Mouse (Mus musculus) heart, embryonic 16.5 days (tissue): ENCODE results near the gene Il9. TPM values are rescaled to one million over a fixed set of nuclear protein-coding genes. Genes with fewer than 3 reads are reported as not detected.

Experiments used
- ATAC-seq: fragments of 200-750 bp; cut with Nextera tagmentation; replicated peaks from 2 replicates; pipeline ENCODE4 v1.8.0; 2017; ENCODE audit warnings: moderate number of reproducible peaks; ENCODE audit not compliant: insufficient read depth, low FRiP score; ENCODE audit errors: extremely low read depth
- H3K27ac ChIP-seq: fragments of 300-500 bp; sonication (generic); 2 replicates; pipeline ENCODE4 v1.5.1; 2014; ENCODE audit warnings: mild to moderate bottlenecking, low read length, control low read depth, moderate library complexity
- H3K27me3 ChIP-seq: fragments of 300-500 bp; sonication (generic); 2 replicates; pipeline ENCODE4 v1.6.1; 2014; ENCODE audit warnings: low read length, mixed read lengths; ENCODE audit not compliant: control insufficient read depth, insufficient read depth
- H3K36me3 ChIP-seq: fragments of 300-500 bp; sonication (generic); 2 replicates; pipeline ENCODE4 v1.6.1; 2014; ENCODE audit not compliant: control insufficient read depth, insufficient read depth
- H3K4me1 ChIP-seq: fragments of 300-500 bp; sonication (generic); 2 replicates; pipeline ENCODE4 v1.6.1; 2014; ENCODE audit warnings: low read length, mixed read lengths; ENCODE audit not compliant: control insufficient read depth, insufficient read depth
- H3K4me2 ChIP-seq: fragments of 300-500 bp; sonication (generic); 2 replicates; pipeline ENCODE4 v1.6.1; 2014; ENCODE audit warnings: low read depth, mild to moderate bottlenecking, control low read depth, low read length
- H3K4me3 ChIP-seq: fragments of 300-500 bp; sonication (generic); 2 replicates; pipeline ENCODE4 v1.5.1; 2014; ENCODE audit warnings: mild to moderate bottlenecking, control low read depth, low read length
- H3K9ac ChIP-seq: fragments of 300-500 bp; sonication (generic); 2 replicates; pipeline ENCODE4 v1.6.1; 2014; ENCODE audit warnings: low read length, control low read depth
- H3K9me3 ChIP-seq: fragments of 300-500 bp; sonication (generic); replicated peaks from 2 replicates; pipeline ENCODE4 v1.6.1; 2016; ENCODE audit warnings: low read length; ENCODE audit not compliant: control insufficient read depth
- WGBS: fragments of 180-500 bp; shearing (Covaris S2); extraction: QIAGEN DNeasy Blood & Tissue Kit; methylation state at CpG from one replicate; pipeline ENCODE4 v1.1.7; 2014; 5-methylcytosine and 5-hydroxymethylcytosine counted together
- polyA plus RNA-seq: library from polyadenylated mRNA; unstranded; fragments of >200 nt; fragmentation: Nextera tagmentation; extraction: Ambion mirVana; gene quantifications from 2 replicates; pipeline ENCODE4 v1.2.1, GENCODE M21; 2015

The Il9 gene
- polyA plus RNA-seq, 1 experiment from 2014 or later, result not detected

DNA sequence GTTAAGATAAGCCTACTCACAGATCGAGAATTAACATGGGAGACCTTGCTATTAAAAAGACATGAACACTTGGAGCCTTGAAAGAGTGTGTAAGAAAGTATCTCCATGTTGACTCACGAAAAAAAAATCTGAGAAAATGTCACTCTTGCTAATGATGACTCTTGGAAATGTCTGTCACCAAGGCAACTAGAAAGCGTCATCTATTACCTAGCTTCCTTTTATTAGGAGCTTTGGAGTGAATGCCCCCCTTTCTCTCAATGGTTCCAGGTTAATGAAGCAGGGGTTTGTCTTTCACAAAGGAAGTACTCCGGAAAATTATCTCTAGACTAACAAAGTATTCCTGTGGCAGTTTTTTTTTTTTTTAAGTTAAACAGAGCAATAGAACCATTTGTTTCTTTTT, 34.3 kb upstream of the Il9 start:
- Histone ChIP-seq H3K9ac (no peak overlapping the region), H3K4me3 (no peak overlapping the region), H3K9me3 (0 out of 2 replicates have a peak, but pooled peaks cover 2% of the 10 kb centered on the region), H3K4me2 (no peak overlapping the region), H3K27me3 (no peaks in the 10 kb centered on the region), H3K4me1 (no peaks in the 10 kb centered on the region), H3K27ac (no peak overlapping the region), H3K36me3 (no peaks in the 10 kb centered on the region)
- 70% methylated on average over 4 of the region's 4 CpGs for WGBS
- no peak for ATAC-seq

DNA sequence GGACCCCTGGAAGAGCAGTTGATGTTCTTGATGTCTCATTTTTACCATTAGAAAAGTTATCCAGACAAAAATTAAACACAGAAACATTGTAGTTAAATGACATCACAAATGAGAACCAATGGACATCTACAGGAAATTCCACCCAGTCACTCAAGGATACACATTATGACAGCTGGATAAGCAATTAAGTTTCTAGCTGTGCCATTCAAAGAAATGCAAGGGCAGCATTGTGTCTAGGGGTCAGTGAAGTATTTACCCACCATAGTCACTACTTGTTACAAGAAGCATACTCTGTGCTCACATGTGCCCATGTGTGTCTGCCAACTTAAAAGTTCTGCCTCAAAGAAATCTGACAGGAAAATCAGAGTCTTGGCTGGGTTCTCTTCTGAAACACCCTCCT, 31.5 kb upstream of the Il9 start:
- 0 out of 2 replicates have a peak, but pooled peaks cover 2% of the 10 kb centered on the region for H3K9me3 ChIP-seq
- no peak for ATAC-seq
- no peaks in the 10 kb centered on the region for H3K36me3 ChIP-seq
- H3K27me3 ChIP-seq, result no peaks in the 10 kb centered on the region
- H3K4me1 ChIP-seq, result no peaks in the 10 kb centered on the region
- no peak overlapping the region for H3K4me2 ChIP-seq
- H3K9ac ChIP-seq, result no peak overlapping the region
- no peak overlapping the region for H3K4me3 ChIP-seq
- H3K27ac ChIP-seq, result no peak overlapping the region

DNA sequence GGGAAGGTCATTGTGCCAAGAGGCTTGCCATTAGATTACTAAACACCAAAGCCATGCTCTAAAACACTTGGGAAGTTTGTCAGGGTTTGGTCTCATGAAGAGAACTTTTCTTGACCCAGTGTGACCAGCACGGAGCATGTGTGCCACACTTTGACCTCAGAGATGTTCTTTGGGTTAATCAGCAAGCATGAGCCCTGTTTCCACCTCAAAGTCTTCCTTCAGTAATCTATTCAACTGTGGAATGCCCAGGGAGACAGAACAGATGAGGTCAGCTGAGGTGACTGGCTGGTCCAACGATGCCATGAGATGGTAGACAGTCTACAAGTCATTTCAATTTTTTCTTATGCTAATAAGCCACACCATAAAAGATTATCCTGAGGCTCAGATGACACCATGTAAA, 27.8 kb upstream of the Il9 start:
- no peak overlapping the region for H3K9ac ChIP-seq
- no peaks in the 10 kb centered on the region for H3K27me3 ChIP-seq
- no peak overlapping the region for H3K4me3 ChIP-seq
- H3K4me2 ChIP-seq, result no peak overlapping the region
- no peak for ATAC-seq
- no peak overlapping the region for H3K27ac ChIP-seq
- no peaks in the 10 kb centered on the region; the same call in 1 of the 2 replicates for H3K9me3 ChIP-seq
- 76% methylated on average over 2 of the region's 2 CpGs for WGBS
- no peaks in the 10 kb centered on the region for H3K36me3 ChIP-seq
- no peaks in the 10 kb centered on the region for H3K4me1 ChIP-seq

GRCm38 (mm10) chr13:56506871-56507496, 24.9 kb upstream of the Il9 start:
- WGBS, result 56% methylated on average over 6 of the region's 6 CpGs
- Histone ChIP-seq H3K4me1 (no peaks in the 10 kb centered on the region), H3K27ac (no peak overlapping the region), H3K27me3 (no peaks in the 10 kb centered on the region), H3K9ac (no peak overlapping the region), H3K4me3 (no peak overlapping the region), H3K36me3 (no peaks in the 10 kb centered on the region), H3K9me3 (no peaks in the 10 kb centered on the region; the same call in 1 of the 2 replicates), H3K4me2 (no peak overlapping the region)
- no peak for ATAC-seq

DNA sequence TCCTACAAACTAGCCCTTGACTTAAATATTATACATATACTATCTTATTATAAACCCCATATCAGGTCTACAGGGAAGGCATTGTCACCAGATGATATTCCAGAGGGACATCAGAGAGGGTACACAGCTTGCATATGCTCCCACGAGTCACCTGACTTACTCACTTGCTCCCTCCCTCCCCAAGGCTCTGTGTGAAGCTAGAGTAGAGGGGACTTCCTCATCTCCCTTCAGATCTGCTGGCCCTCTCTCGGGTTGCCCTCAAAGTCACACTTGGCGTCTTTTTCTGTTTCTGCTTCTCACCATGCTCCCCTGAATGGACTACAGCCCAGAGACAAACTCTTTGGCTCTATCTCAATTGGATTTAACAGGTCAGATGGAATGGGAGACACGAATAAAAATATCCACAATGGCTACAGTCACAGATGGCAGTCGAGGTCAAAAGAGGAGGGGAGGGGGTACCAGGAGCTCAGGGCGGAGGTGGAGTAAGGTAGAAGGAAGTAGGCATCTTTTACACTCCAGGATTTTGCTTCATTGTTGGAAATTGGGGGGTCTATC, 19.9 kb upstream of the Il9 start:
- Histone ChIP-seq H3K27ac (no peak overlapping the region), H3K9ac (no peak overlapping the region), H3K9me3 (no peaks in the 10 kb centered on the region), H3K4me3 (no peak overlapping the region), H3K27me3 (no peaks in the 10 kb centered on the region), H3K36me3 (no peaks in the 10 kb centered on the region), H3K4me1 (no peaks in the 10 kb centered on the region), H3K4me2 (no peak overlapping the region)
- 55% methylated on average over 6 of the region's 6 CpGs for WGBS
- ATAC-seq, result no peak

- no peak overlapping the region for H3K9ac ChIP-seq
- ATAC-seq, result no peak
- WGBS, result 79% methylated on average over 8 of the region's 8 CpGs
Measured at GRCm38 (mm10) chr13:56500636-56501035, 18.6 kb upstream of the Il9 start.

GRCm38 (mm10) chr13:56500132-56500531, 18.1 kb upstream of the Il9 start:
- H3K9ac ChIP-seq, result no peak overlapping the region
- no peaks in the 10 kb centered on the region for H3K27me3 ChIP-seq
- ATAC-seq, result no peak
- H3K4me1 ChIP-seq, result no peaks in the 10 kb centered on the region
- no peak overlapping the region for H3K4me3 ChIP-seq
- H3K27ac ChIP-seq, result no peak overlapping the region
- no peaks in the 10 kb centered on the region for H3K36me3 ChIP-seq
- WGBS, result 65% methylated on average over 3 of the region's 3 CpGs
- no peaks in the 10 kb centered on the region for H3K9me3 ChIP-seq
- no peak overlapping the region for H3K4me2 ChIP-seq

More at GRCm38 (mm10) chr13:56500636-56501035, 18.6 kb upstream of the Il9 start:
- H3K27ac ChIP-seq, result no peak overlapping the region
- H3K36me3 ChIP-seq, result no peaks in the 10 kb centered on the region
- H3K4me3 ChIP-seq, result no peak overlapping the region
- H3K4me2 ChIP-seq, result no peak overlapping the region
- H3K9me3 ChIP-seq, result no peaks in the 10 kb centered on the region
- no peaks in the 10 kb centered on the region for H3K4me1 ChIP-seq
- no peaks in the 10 kb centered on the region for H3K27me3 ChIP-seq

- WGBS, result 57% methylated on average over 3 of the region's 3 CpGs
- Histone ChIP-seq H3K4me3 (no peak overlapping the region), H3K9ac (no peak overlapping the region), H3K9me3 (peaks cover 2% of the 10 kb centered on the region; the same call in 1 of the 2 replicates), H3K36me3 (no peaks in the 10 kb centered on the region), H3K27ac (no peak overlapping the region), H3K4me1 (no peaks in the 10 kb centered on the region), H3K4me2 (no peak overlapping the region), H3K27me3 (no peaks in the 10 kb centered on the region)
- no peak for ATAC-seq
Measured at GRCm38 (mm10) chr13:56494440-56494839, 12.4 kb upstream of the Il9 start.

DNA sequence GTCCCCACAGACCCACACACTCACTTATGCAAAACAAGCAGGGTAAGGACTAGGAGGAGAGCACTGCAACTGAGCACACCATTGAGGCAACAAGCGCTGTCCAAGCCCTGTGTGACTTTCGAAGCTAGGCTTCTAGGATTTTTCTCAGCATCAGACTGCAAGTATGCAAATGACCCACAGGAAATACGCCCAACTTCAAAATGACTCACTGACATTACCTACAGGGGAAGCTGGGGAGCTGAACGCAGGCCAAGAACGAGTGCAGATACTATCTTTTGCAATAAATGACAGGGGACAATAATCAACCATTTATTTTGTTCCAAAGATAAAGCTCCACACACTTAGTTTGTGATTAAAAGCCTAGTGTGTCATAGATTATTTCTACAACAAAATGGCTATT, 6.0 kb upstream of the Il9 start:
- Histone ChIP-seq H3K4me3 (no peak overlapping the region), H3K27ac (no peak overlapping the region), H3K9ac (no peak overlapping the region), H3K4me1 (no peaks in the 10 kb centered on the region), H3K9me3 (peaks cover 2% of the 10 kb centered on the region; the same call in 1 of the 2 replicates), H3K36me3 (no peaks in the 10 kb centered on the region), H3K4me2 (no peak overlapping the region), H3K27me3 (no peaks in the 10 kb centered on the region)
- no peak for ATAC-seq
- WGBS, result 50% methylated on average over 5 of the region's 5 CpGs
